Mouse (Mus musculus): ENCODE results near the gene 2010300C02Rik. TPM values are rescaled to one million over a fixed set of nuclear protein-coding genes. Genes with fewer than 3 reads are reported as not detected.
A peak's percentile ranks its signal among the peaks of the same experiment; 100 is the strongest.

The 2010300C02Rik gene
- 3.9 and 4.6 TPM in 2 replicates for polyA plus RNA-seq (2015; fragmentation: Nextera tagmentation; extraction: Ambion mirVana)

DNA sequence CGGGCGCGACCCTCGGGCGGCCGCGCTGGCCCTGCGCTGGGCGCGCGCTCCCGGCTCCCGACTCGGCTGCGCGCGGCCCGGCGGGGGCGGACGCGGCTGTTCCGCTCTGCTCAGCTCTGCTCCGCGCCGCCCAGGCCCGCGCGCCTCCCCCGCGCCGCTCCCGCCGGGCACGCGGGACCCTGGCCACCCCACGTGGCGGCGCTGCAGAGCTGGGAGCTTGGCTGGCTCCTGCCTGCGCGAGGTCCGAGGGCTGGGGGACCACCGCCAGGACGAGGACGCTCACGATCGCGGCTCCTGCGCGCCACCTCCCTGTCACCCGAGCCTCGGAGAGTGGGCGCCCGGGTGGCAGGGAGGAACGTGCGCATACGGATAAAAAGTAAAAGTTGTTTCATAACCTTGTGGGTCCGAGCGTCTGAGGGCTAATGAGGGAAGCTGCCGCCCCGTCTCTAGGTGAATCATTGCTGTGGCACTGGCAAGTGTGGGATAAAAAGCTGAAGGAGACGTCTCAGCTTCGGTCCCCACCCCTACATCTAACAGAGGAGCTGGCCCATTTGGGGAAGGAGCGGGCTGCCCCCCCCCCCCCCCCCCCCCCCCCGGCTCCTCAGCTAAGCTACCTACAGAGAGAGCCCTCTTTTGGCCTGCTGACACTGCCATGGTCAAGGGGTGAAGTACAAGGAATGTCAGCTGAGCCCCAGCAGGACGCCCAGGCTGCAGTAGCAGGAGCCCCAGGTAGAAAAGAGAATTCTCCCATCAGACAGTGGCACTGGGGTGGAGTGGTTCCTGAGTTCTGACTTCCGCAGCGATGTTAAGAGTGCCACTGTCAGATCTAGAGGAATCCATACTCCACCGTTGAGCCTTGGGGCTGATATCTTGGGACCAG lies at the start of gene 2010300C02Rik:
Gene 2010300C02Rik, minus strand, starts transcription at position 325 of the 880 bp plus-strand sequence.
- peaks cover 24% of the 10 kb centered on the region for H3K27me3 ChIP-seq (replicated peaks)
- peak within 1 kb of the TSS; percentile 72 for H3K4me3 ChIP-seq
- H3K4me1 ChIP-seq, result peaks cover 8% of the 10 kb centered on the region; the same call in 1 of the 2 replicates
- peak; percentile 62; the same call in 1 of the 2 replicates for ATAC-seq (ENCODE audit: extremely low read depth, insufficient number of reproducible peaks, low FRiP score, low TSS enrichment)
- no peak within 1 kb of the TSS for H3K27ac ChIP-seq (replicated peaks)
- no peaks in the 10 kb centered on the region for H3K36me3 ChIP-seq
- under 1% methylated on average over 62 of the region's 69 CpGs for WGBS
- no peaks in the 10 kb centered on the region for H3K9me3 ChIP-seq
- peak within 1 kb of the TSS; percentile 86 for H3K9ac ChIP-seq
- peak within 1 kb of the TSS; percentile 91 for H3K4me2 ChIP-seq

DNA sequence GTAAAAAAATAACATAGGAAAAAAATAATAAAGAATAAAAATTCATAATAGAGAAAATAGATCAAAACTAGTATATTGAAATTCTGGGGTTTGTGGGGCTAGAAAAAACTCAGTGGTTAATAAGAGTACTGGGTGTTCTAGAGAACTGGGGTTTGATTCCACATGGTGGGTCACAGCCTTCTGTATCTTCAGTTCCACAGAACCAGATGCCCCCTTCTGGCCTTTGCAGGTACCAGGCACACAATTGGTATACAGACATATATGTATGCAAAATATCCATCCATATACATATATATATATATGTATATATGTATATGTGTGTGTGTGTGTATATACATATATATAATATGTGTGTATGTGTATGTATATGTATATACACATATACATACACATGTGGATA lies 39.5 kb upstream of the 2010300C02Rik start:
- Histone ChIP-seq H3K4me1 (no peaks in the 10 kb centered on the region), H3K4me2 (no peak overlapping the region), H3K27me3 (replicated peaks) (no peaks in the 10 kb centered on the region), H3K9ac (no peak overlapping the region), H3K4me3 (no peak overlapping the region), H3K36me3 (no peaks in the 10 kb centered on the region), H3K9me3 (no peaks in the 10 kb centered on the region), H3K27ac (replicated peaks) (no peak overlapping the region)
- ATAC-seq (ENCODE audit: extremely low read depth, insufficient number of reproducible peaks, low FRiP score, low TSS enrichment), result no peak

DNA sequence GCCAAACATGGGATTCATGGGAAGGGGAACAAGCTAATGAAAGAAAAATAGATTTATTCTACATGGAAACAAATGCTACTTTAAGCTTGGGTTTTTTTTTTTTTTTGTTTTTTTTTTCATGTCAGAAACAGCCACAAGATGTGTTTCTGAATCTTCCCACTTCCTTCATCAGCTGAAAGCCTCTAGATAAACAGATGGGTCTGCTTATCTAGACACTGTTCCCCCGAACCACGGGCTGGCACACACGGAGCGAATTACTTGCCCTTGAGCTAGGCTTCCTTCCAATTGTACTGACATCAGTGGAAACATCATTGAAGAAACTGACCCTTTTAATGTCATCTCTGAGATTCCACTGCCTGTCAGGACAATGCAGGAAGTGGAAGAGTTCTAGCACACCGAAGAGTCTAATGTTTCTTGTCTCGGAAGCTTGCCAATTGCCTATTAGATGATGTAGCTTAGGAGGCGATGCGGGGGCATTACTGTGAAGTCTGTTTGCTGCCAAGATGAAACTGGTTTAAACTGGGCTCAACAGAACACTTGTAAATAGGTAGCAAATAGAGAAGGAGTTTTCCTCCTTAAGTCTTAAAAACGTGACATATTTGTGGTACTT lies 24.9 kb upstream of the 2010300C02Rik start:
- Histone ChIP-seq H3K4me2 (no peak overlapping the region), H3K36me3 (no peaks in the 10 kb centered on the region), H3K4me3 (no peak overlapping the region), H3K4me1 (no peaks in the 10 kb centered on the region), H3K9ac (no peak overlapping the region), H3K27me3 (replicated peaks) (no peaks in the 10 kb centered on the region), H3K27ac (replicated peaks) (no peak overlapping the region), H3K9me3 (peaks cover 7% of the 10 kb centered on the region; the same call in 1 of the 2 replicates)
- no peak for ATAC-seq (ENCODE audit: extremely low read depth, insufficient number of reproducible peaks, low FRiP score, low TSS enrichment)
- 55% methylated on average over 9 of the region's 9 CpGs for WGBS

DNA sequence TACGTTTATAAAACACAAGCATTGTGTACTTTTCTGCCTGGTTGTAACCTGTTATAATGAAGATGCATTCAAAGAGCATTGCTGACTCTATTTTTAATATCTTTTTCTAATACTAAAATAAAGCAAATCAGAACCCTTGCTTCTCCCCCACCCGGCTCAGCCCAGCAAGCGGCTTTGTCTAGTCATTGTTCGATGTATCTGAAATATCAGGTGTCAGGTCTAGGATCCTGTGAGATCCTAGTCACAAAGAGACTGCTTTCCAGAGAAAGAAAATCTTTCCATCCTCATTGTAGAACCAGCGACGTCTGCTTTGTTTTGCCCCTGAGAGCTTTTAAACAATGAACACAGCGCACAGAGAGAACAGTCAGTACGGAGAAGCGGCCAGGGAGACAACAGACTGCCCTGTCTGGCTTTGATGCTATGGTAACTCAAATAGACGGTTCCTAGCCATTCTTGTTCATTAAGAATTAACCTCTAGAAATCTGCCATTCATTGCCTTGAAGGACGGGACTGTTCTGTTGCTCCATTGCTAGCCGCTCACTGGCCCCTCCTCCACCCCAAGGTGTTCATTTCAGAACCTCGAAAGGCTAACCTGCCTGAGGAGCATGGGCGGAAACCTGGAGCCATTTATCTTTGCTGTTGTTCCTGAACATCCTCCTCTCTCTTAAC lies 22.9 kb upstream of the 2010300C02Rik start:
- Histone ChIP-seq H3K27ac (replicated peaks) (no peak overlapping the region), H3K4me1 (no peaks in the 10 kb centered on the region), H3K9ac (no peak overlapping the region), H3K9me3 (peaks cover 7% of the 10 kb centered on the region; the same call in 1 of the 2 replicates), H3K36me3 (no peaks in the 10 kb centered on the region), H3K27me3 (replicated peaks) (no peaks in the 10 kb centered on the region), H3K4me2 (no peak overlapping the region), H3K4me3 (no peak overlapping the region)
- 71% methylated on average over 14 of the region's 14 CpGs for WGBS
- no peak for ATAC-seq (ENCODE audit: extremely low read depth, insufficient number of reproducible peaks, low FRiP score, low TSS enrichment)

DNA sequence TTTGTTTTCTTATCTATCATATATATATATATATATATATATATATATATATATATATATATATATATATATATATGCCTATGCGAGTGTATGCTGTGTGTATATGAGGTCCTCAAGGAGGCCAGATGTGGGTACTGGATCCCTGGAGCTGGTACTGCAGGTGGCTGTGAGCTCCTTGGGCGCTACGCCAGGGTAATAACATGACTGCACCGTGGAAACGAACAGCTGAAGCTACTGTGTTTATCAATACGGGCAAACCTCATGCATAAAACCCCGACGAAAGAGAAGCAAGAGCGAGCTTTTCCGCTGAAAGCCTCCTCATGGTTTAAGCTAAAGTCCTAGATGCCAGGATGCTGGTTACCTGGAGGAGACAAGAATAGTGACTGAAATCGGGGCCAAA lies 22.2 kb upstream of the 2010300C02Rik start:
- no peak overlapping the region for H3K9ac ChIP-seq
- H3K4me3 ChIP-seq, result no peak overlapping the region
- peaks cover 7% of the 10 kb centered on the region; the same call in 1 of the 2 replicates for H3K9me3 ChIP-seq
- no peak overlapping the region for H3K4me2 ChIP-seq
- no peaks in the 10 kb centered on the region for H3K36me3 ChIP-seq
- H3K4me1 ChIP-seq, result no peaks in the 10 kb centered on the region
- H3K27ac ChIP-seq (replicated peaks), result no peak overlapping the region
- WGBS, result 84% methylated on average over 11 of the region's 11 CpGs
- no peak for ATAC-seq (ENCODE audit: extremely low read depth, insufficient number of reproducible peaks, low FRiP score, low TSS enrichment)
- no peaks in the 10 kb centered on the region for H3K27me3 ChIP-seq (replicated peaks)

DNA sequence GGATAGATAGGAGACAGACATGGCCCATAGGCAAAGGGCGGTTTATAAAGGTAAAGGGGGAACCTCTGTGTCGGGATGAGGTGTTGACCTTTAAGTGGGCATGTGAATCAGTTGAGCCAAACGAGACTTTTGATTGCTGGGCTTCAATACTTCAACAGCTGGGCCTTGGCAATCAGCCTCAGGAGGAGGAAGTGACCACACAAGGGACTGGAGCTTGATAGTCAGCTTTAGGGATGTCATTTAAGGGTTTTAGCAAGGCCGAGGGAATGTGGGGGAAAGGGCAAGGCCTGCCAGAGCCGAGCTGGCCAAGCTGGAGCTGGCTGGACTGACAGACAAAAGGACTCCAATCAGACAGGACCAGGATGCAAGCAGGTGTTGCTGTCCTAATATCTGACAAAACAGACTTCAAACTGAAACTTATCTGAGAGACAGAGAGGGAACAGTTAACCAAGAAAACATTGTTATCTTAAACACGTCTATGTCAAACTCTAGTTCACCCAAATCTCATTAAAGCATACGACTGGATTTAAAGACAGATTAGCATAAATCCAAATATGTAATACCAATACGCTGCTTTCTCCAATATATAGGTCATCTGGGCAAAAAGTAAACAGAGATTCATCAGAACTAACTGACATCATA lies 20.4 kb upstream of the 2010300C02Rik start:
- no peaks in the 10 kb centered on the region for H3K27me3 ChIP-seq (replicated peaks)
- H3K4me1 ChIP-seq, result no peaks in the 10 kb centered on the region
- no peak overlapping the region for H3K27ac ChIP-seq (replicated peaks)
- ATAC-seq (ENCODE audit: extremely low read depth, insufficient number of reproducible peaks, low FRiP score, low TSS enrichment), result no peak
- H3K36me3 ChIP-seq, result no peaks in the 10 kb centered on the region
- no peak overlapping the region for H3K4me3 ChIP-seq
- H3K9ac ChIP-seq, result no peak overlapping the region
- no peaks in the 10 kb centered on the region for H3K9me3 ChIP-seq
- WGBS, result 52% methylated on average over 8 of the region's 8 CpGs
- no peak overlapping the region for H3K4me2 ChIP-seq

DNA sequence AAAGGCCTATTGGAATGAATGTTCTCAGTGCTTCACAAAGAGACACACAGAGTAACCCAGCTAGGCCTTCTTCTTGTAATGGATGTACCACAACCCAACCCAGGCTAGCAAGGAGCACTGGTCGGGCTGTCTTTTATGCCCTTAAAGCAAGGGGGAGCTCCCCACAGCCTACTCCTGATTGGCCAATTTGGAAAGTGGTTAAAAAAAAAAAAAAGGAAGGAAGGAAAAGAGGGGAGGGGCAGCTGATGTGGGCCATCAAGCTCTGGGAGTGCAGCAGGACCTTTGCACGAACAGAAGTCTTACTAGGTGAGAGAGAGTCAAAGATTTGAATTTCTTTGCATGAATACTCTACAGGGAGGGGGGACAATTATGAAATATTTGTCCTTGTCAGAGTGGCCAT lies 19.0 kb upstream of the 2010300C02Rik start:
- H3K27me3 ChIP-seq (replicated peaks), result no peaks in the 10 kb centered on the region
- no peaks in the 10 kb centered on the region for H3K4me1 ChIP-seq
- 62% methylated on average over 2 of the region's 2 CpGs for WGBS
- no peak for ATAC-seq (ENCODE audit: extremely low read depth, insufficient number of reproducible peaks, low FRiP score, low TSS enrichment)
- no peak overlapping the region for H3K9ac ChIP-seq
- no peak overlapping the region for H3K4me2 ChIP-seq
- no peak overlapping the region for H3K27ac ChIP-seq (replicated peaks)
- H3K9me3 ChIP-seq, result no peaks in the 10 kb centered on the region
- H3K4me3 ChIP-seq, result no peak overlapping the region
- no peaks in the 10 kb centered on the region for H3K36me3 ChIP-seq

DNA sequence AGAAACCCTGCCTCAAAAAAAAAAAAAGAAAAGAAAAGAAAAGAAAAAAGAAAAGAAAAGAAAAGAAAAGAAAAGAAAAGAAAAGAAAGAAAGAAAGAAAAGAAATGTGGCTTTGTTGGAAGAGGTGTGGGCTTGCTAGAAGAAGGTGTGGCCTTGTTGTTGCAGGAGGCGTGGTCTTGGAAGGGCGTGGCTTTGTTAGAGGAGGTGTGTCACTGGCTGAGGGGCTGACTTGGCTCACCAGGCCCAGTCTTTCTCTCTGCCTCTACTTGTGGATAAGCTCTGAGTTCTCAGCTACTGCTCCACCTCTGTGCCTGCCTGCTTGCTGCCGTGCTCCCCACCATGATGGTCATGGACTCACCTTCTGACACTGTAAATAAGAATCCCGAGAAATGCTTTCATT lies 17.2 kb upstream of the 2010300C02Rik start:
- ATAC-seq (ENCODE audit: extremely low read depth, insufficient number of reproducible peaks, low FRiP score, low TSS enrichment), result no peak
- Histone ChIP-seq H3K36me3 (no peaks in the 10 kb centered on the region), H3K4me1 (no peaks in the 10 kb centered on the region), H3K9me3 (no peaks in the 10 kb centered on the region), H3K27ac (replicated peaks) (no peak overlapping the region), H3K27me3 (replicated peaks) (no peaks in the 10 kb centered on the region), H3K9ac (no peak overlapping the region), H3K4me2 (no peak overlapping the region), H3K4me3 (no peak overlapping the region)
- 74% methylated on average over 4 of the region's 4 CpGs for WGBS

DNA sequence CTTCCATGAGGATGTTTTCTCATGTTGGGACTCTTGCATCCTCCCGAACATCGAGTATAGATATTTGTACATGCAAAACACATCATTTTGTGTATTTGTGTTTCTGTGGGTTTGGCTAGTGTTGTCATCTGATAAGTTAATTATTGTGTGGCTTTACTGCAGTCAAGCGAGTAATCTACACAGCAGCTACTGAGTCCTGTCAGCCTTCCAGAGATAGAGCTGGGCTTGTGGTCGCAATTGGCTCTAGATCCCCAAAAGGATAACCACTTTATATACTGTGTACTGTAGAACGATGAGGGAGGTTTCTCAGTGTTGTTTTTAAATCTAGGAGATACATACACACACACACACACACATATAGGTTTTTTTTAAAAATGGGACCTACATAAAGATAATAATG lies 16.0 kb upstream of the 2010300C02Rik start:
- H3K9me3 ChIP-seq, result no peaks in the 10 kb centered on the region
- H3K4me3 ChIP-seq, result no peak overlapping the region
- no peak overlapping the region for H3K9ac ChIP-seq
- no peak overlapping the region for H3K4me2 ChIP-seq
- ATAC-seq (ENCODE audit: extremely low read depth, insufficient number of reproducible peaks, low FRiP score, low TSS enrichment), result no peak
- H3K27me3 ChIP-seq (replicated peaks), result no peaks in the 10 kb centered on the region
- 83% methylated on average over 5 of the region's 5 CpGs for WGBS
- H3K27ac ChIP-seq (replicated peaks), result no peak overlapping the region
- no peaks in the 10 kb centered on the region for H3K36me3 ChIP-seq
- no peaks in the 10 kb centered on the region for H3K4me1 ChIP-seq

DNA sequence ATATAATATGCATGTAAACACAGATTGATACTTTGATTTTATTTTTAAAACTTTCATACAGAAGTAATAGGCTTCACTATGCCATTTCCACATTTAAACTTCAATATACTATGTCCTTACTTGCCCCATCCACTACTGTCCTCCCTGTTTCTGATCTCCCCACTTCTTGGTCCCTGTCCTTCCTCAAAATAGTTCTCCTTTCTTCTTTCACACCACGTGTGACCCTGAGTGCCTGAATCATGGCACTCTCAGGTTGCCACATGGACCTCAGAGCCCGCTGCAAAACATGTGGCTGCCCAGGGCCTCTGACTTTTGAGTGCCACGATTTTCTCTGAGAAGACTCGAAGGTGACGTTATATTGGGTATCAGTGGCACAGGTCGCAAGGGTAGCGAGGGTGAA lies 15.0 kb upstream of the 2010300C02Rik start:
- no peaks in the 10 kb centered on the region for H3K36me3 ChIP-seq
- 73% methylated on average over 7 of the region's 7 CpGs for WGBS
- no peak for ATAC-seq (ENCODE audit: extremely low read depth, insufficient number of reproducible peaks, low FRiP score, low TSS enrichment)

DNA sequence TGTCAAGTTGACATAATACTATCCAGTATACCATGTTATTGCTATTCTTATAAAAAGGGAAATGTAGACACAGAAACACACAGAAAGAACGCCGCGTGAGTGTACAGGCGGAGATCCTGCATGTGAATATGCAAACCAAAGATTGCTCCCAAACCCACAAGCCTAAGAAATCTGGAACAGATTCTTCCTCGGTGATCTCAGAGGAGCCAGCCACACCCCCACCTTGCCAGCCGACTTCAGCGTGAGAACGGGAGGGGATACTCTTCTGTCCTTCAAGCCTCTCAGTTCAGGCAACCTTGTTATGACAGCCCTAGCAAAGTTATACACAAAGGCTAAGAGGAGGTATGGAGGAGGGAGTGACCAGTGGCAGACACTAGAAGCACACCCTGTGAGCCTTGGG lies 9.5 kb upstream of the 2010300C02Rik start:
- Histone ChIP-seq H3K36me3 (no peaks in the 10 kb centered on the region), H3K4me1 (0 out of 2 replicates have a peak, but pooled peaks cover 9% of the 10 kb centered on the region), H3K4me2 (no peak overlapping the region), H3K9ac (no peak overlapping the region), H3K4me3 (no peak overlapping the region), H3K27ac (replicated peaks) (no peak overlapping the region), H3K27me3 (replicated peaks) (0 out of 2 replicates have a peak, but pooled peaks cover 5% of the 10 kb centered on the region), H3K9me3 (no peaks in the 10 kb centered on the region)
- no peak for ATAC-seq (ENCODE audit: extremely low read depth, insufficient number of reproducible peaks, low FRiP score, low TSS enrichment)
- 86% methylated on average over 8 of the region's 8 CpGs for WGBS

More for the DNA sequence above, 15.0 kb upstream of the 2010300C02Rik start:
- Histone ChIP-seq H3K4me3 (no peak overlapping the region), H3K9me3 (no peaks in the 10 kb centered on the region), H3K27ac (replicated peaks) (no peak overlapping the region), H3K4me1 (no peaks in the 10 kb centered on the region), H3K9ac (no peak overlapping the region), H3K27me3 (replicated peaks) (no peaks in the 10 kb centered on the region), H3K4me2 (no peak overlapping the region)
